Mouse (Mus musculus) CH12.LX (cell line): ENCODE measurements around the gene Gm28048. TPM values are rescaled to one million over a fixed set of nuclear protein-coding genes. Genes with fewer than 3 reads are reported as not detected.

Experiments used
- DNase-seq: peaks from one replicate; pipeline ENCODE4 v3.0.0-alpha.2; 2013; ENCODE audit errors: extremely low read depth
- H3K27ac ChIP-seq: 2 replicates; pipeline ENCODE4 v1.5.1; 2012; ENCODE audit warnings: low read depth, mild to moderate bottlenecking, control low read depth, moderate library complexity; ENCODE audit not compliant: insufficient read depth
- H3K27me3 ChIP-seq: replicated peaks from 2 replicates; pipeline ENCODE3; 2012; ENCODE audit warnings: inconsistent platforms
- H3K36me3 ChIP-seq, 2 experiments: replicated peaks in 1 of 2; 2 replicates each; pipeline versions ENCODE3 to v1.6.1; 2012; ENCODE audit warnings: inconsistent platforms in 1 of 2, low read length in 1 of 2, mild to moderate bottlenecking in 1 of 2, mixed read lengths in 1 of 2, moderate library complexity in 1 of 2; ENCODE audit not compliant: control insufficient read depth in 1 of 2, insufficient read depth in 1 of 2
- H3K4me1 ChIP-seq, 2 experiments: 2 replicates each; pipeline ENCODE4 v1.6.1; 2012; ENCODE audit warnings: inconsistent platforms in 1 of 2, moderate library complexity in 1 of 2; ENCODE audit not compliant: insufficient read depth in 2 of 2, control insufficient read depth in 1 of 2
- H3K4me2 ChIP-seq: 2 replicates; pipeline ENCODE4 v1.6.1; 2012; ENCODE audit warnings: low read depth, mild to moderate bottlenecking, control low read depth; ENCODE audit not compliant: poor library complexity, insufficient read depth, severe bottlenecking
- H3K4me3 ChIP-seq, 3 experiments: fragments of 150-350 bp in 1 of 3; sonication (generic) in 1 of 3; replicated peaks in 1 of 3; 2 replicates each; pipeline versions ENCODE3 to v1.5.1; 2011 to 2012; ENCODE audit warnings: low read depth in 2 of 3, low read length in 2 of 3, mild to moderate bottlenecking in 2 of 3, moderate library complexity in 2 of 3, control low read depth in 1 of 3, improper control_type of control experiment in 1 of 3, inconsistent platforms in 1 of 3, mixed read lengths in 1 of 3; ENCODE audit not compliant: poor library complexity in 1 of 3
- H3K79me2 ChIP-seq: replicated peaks from 2 replicates; pipeline ENCODE4 v1.6.1; 2012; ENCODE audit warnings: mild to moderate bottlenecking, moderate library complexity; ENCODE audit not compliant: control insufficient read depth, poor library complexity, insufficient read depth, severe bottlenecking; ENCODE audit errors: extremely low read depth
- H3K9ac ChIP-seq: 2 replicates; pipeline ENCODE4 v1.6.1; 2012; ENCODE audit warnings: low read depth, mild to moderate bottlenecking, control low read depth, moderate library complexity; ENCODE audit not compliant: insufficient read depth
- H3K9me3 ChIP-seq: replicated peaks from 2 replicates; pipeline ENCODE3; 2012; ENCODE audit warnings: low read length, inconsistent platforms, mixed read lengths
- CHD2 ChIP-seq: IDR thresholded peaks from 2 replicates; pipeline ENCODE4 v1.6.1; 2011; ENCODE audit warnings: low read length, improper control_type of control experiment
- E2F4 ChIP-seq: IDR thresholded peaks from 2 replicates; pipeline ENCODE4 v1.6.1; 2011; ENCODE audit warnings: low read depth, low read length, improper control_type of control experiment; ENCODE audit not compliant: insufficient replicate concordance
- ELF1 ChIP-seq: IDR thresholded peaks from 2 replicates; pipeline ENCODE4 v1.6.1; 2014; ENCODE audit warnings: low read depth, mild to moderate bottlenecking, inconsistent platforms, low read length, improper control_type of control experiment
- EP300 ChIP-seq: IDR thresholded peaks from 2 replicates; pipeline ENCODE4 v1.6.1; 2011; ENCODE audit warnings: low read length, improper control_type of control experiment
- HCFC1 ChIP-seq: IDR thresholded peaks from 2 replicates; pipeline ENCODE4 v1.6.1; 2012; ENCODE audit warnings: low read depth, mild to moderate bottlenecking, inconsistent platforms, low read length, improper control_type of control experiment
- IRF4 ChIP-seq: IDR thresholded peaks from 2 replicates; pipeline ENCODE4 v1.6.1; 2014; ENCODE audit warnings: low read depth, mild to moderate bottlenecking, inconsistent platforms, low read length, improper control_type of control experiment
- JUN ChIP-seq: IDR thresholded peaks from 2 replicates; pipeline ENCODE4 v1.6.1; 2011; ENCODE audit warnings: low read depth, mild to moderate bottlenecking, low read length, improper control_type of control experiment, moderate library complexity; ENCODE audit not compliant: insufficient read depth
- JUND ChIP-seq: conservative IDR thresholded peaks from 2 replicates; pipeline ENCODE4 v1.6.1; 2011; ENCODE audit warnings: low read depth, low read length, improper control_type of control experiment
- KAT2A ChIP-seq: IDR thresholded peaks from 2 replicates; pipeline ENCODE4 v1.6.1; 2012; ENCODE audit warnings: low read length, improper control_type of control experiment, inconsistent platforms; ENCODE audit not compliant: insufficient replicate concordance
- MAX ChIP-seq: IDR thresholded peaks from 2 replicates; pipeline ENCODE4 v1.6.1; 2011; ENCODE audit warnings: low read length, improper control_type of control experiment
- MAZ ChIP-seq: IDR thresholded peaks from 2 replicates; pipeline ENCODE4 v1.6.1; 2012; ENCODE audit warnings: low read depth, mild to moderate bottlenecking, inconsistent platforms, low read length, improper control_type of control experiment, moderate library complexity
- MXI1 ChIP-seq: IDR thresholded peaks from 2 replicates; pipeline ENCODE4 v1.6.1; 2011; ENCODE audit warnings: mild to moderate bottlenecking, low read depth, low read length, improper control_type of control experiment
- MYC ChIP-seq: IDR thresholded peaks from 2 replicates; pipeline ENCODE4 v1.6.1; 2011; ENCODE audit warnings: low read depth, mild to moderate bottlenecking, improper control_type of control experiment, low read length
- NELFE ChIP-seq: IDR thresholded peaks from 2 replicates; pipeline ENCODE4 v1.6.1; 2011; ENCODE audit warnings: low read depth, low read length, improper control_type of control experiment
- PAX5 ChIP-seq: IDR thresholded peaks from 2 replicates; pipeline ENCODE4 v1.6.1; 2012; ENCODE audit warnings: low read length, inconsistent platforms, mixed read lengths
- POLR2AphosphoS2 ChIP-seq: IDR thresholded peaks from 2 replicates; pipeline ENCODE4 v1.6.1; 2011; ENCODE audit warnings: low read depth, low read length, improper control_type of control experiment
- RAD21 ChIP-seq: IDR thresholded peaks from 2 replicates; pipeline ENCODE4 v1.6.1; 2011; ENCODE audit warnings: low read depth, mild to moderate bottlenecking, low read length, improper control_type of control experiment, moderate library complexity
- SIN3A ChIP-seq: IDR thresholded peaks from 2 replicates; pipeline ENCODE4 v1.6.1; 2012; ENCODE audit warnings: low read length, improper control_type of control experiment, inconsistent platforms
- SMC3 ChIP-seq: IDR thresholded peaks from 2 replicates; pipeline ENCODE4 v1.6.1; 2011; ENCODE audit warnings: low read depth, low read length, improper control_type of control experiment
- TBP ChIP-seq: conservative IDR thresholded peaks from 2 replicates; pipeline ENCODE4 v1.6.1; 2011; ENCODE audit warnings: low read depth, low read length, improper control_type of control experiment
- USF1 ChIP-seq: IDR thresholded peaks from 2 replicates; pipeline ENCODE4 v1.6.1; 2014; ENCODE audit warnings: low read depth, mild to moderate bottlenecking, inconsistent platforms, low read length, improper control_type of control experiment
- USF2 ChIP-seq: conservative IDR thresholded peaks from 2 replicates; pipeline ENCODE4 v1.6.1; 2011; ENCODE audit warnings: low read depth, low read length, improper control_type of control experiment
- ZMIZ1 ChIP-seq: IDR thresholded peaks from 2 replicates; pipeline ENCODE4 v1.6.1; 2012; ENCODE audit warnings: low read depth, mild to moderate bottlenecking, inconsistent platforms, low read length, improper control_type of control experiment
- ZNF384 ChIP-seq: IDR thresholded peaks from 2 replicates; pipeline ENCODE4 v1.6.1; 2012; ENCODE audit warnings: low read depth, low read length, improper control_type of control experiment, inconsistent platforms
- dilution Hi-C: fragments of 300-500 bp; cut with MboI; formaldehyde crosslinking; loops from 2 replicates; pipeline ENCODE4 v1.14.3; 2020; ENCODE audit warnings: low sequenced_read_pairs; ENCODE audit not compliant: extremely low pct_unique_long_range_greater_than_20kb, extremely low pct_ligation_motif_present
- in situ Hi-C: fragments of 300-500 bp; cut with MboI; formaldehyde crosslinking; loops from 3 replicates; pipeline ENCODE4 v1.14.3; 2019; ENCODE audit warnings: low sequenced_read_pairs, low pct_ligation_motif_present, low pct_unique_long_range_greater_than_20kb, mixed read lengths
- polyA plus RNA-seq: library from polyadenylated mRNA; unstranded; fragments of >175 nt; gene quantifications from 2 replicates; pipeline ENCODE4 v1.2.1, GENCODE M21; 2012; ENCODE audit warnings: low read depth; ENCODE audit not compliant: insufficient read length
- total RNA-seq, 2 experiments: library from RNA; depleted of rRNA; stranded (reverse); fragments of 300-350 nt in 1 of 2; fragments of >200 nt in 1 of 2; gene quantifications; 2 replicates each; pipeline ENCODE4 v1.2.3; 2012 to 2014

Gm28048 gene
- total and polyA plus RNA-seq, 3 experiments, result 32.6 to 93.3 (median 59.5) TPM

DNA sequence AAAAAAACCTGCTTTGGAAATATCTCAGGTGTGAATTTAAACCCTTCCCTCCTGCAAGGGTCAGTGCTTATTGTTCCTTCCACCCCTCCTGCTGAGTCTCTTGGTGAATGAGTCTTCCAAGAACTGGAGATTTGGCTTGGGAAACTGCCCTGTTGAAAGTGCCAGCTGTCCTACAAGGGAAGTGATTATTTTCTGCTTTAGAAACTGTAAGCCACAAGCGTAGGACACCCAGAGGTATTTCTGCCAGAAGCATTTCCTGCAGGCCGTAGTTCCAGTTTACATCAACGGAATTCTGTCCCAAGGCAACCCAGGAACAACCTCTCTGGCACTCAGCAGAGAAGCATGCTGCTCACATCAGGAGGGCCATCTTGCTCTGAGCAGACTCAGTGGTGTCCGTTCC, 108.5 kb downstream of the Gm28048 start:
- H3K4me3 ChIP-seq, result no peak overlapping the region
- in situ Hi-C loops (no loop called here), dilution Hi-C loops (no loop called here)
- no peak overlapping the region for H3K4me2 ChIP-seq
- no peak overlapping the region for H3K27ac ChIP-seq
- DNase-seq, result no peak
- H3K79me2 ChIP-seq, result no peaks in the 10 kb centered on the region
- peaks cover 0 to 1% of the 10 kb centered on the region in 2 experiments for H3K36me3 ChIP-seq
- H3K27me3 ChIP-seq, result no peaks in the 10 kb centered on the region
- H3K9me3 ChIP-seq, result no peaks in the 10 kb centered on the region
- peaks cover 15 to 67% of the 10 kb centered on the region in 2 experiments for H3K4me1 ChIP-seq
- H3K9ac ChIP-seq, result no peak overlapping the region
- TF ChIP-seq EP300 (peak; percentile 34; the same call in 1 of the 2 replicates), KAT2A (no peak)

DNA sequence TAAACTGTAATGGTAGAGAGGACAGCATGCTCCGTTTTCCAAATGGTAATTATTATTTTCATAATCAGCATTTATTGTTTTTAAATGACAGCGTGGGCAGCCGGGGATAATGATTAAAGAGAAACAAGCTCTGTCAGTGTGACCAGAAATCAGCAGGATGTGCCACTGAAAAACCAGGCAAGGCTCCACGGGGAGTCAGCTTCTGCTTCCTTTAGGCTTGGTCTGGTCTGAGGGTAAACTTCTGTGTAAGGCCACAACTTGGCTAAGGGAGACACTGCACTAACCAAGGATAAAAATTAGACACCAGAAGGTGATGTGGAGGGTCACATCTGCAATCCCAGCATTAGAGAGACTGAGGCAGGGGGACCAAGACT, 109.6 kb downstream of the Gm28048 start:
- Histone ChIP-seq H3K27ac (no peak overlapping the region), H3K27me3 (no peaks in the 10 kb centered on the region)
- no peak for TF ChIP-seq ELF1
- no peak for TF ChIP-seq USF2
- TF ChIP-seq MXI1, result no peak
- TF ChIP-seq POLR2AphosphoS2, result no peak
- TF ChIP-seq MYC, result no peak
- TF ChIP-seq ZMIZ1, result no peak
- no peak for TF ChIP-seq TBP

DNA sequence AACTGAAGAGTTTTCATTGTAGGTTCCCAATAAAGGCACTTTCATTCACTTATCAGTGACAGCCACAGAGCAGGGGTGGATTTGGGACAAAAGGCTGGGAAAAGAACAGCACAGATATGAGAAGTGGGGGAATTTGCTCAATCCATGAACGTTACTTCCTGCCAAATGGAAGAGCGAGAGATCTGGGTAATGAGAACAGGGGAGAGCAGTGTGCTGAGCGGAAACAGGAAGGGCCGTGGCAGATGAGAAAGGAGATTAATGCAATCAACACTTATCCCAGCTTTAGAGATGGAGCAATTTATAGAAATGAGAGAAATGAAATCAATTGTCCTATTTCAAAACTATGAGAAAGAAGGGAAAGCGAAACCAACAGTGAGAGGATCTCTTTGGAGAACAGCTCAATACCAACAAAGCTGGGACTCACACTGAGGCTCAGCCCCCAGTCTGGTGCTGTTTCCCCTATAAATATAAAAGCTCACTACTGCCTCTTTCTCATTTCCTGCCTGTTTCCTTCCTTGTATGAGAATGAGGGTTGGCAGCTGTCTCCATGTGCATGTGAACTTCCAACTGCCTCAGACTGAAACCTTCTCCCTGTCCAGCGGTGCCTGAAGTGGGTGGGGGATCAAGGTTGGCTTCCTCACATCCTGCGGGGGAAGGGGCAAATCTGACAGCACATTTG, 110.1 kb downstream of the Gm28048 start:
- no peak overlapping the region for H3K27ac ChIP-seq
- H3K4me2 ChIP-seq, result peak overlapping the region; percentile 39
- no peaks in the 10 kb centered on the region for H3K9me3 ChIP-seq
- in situ Hi-C loops, result no loop called here
- dilution Hi-C loops, result no loop called here
- H3K9ac ChIP-seq, result peak overlapping the region; percentile 3
- H3K36me3 ChIP-seq, result peaks cover 0 to 3% of the 10 kb centered on the region in 2 experiments
- no peak for DNase-seq
- H3K79me2 ChIP-seq, result no peaks in the 10 kb centered on the region
- no peaks in the 10 kb centered on the region for H3K27me3 ChIP-seq
- H3K4me1 ChIP-seq, result peaks cover 26 to 68% of the 10 kb centered on the region in 2 experiments
- H3K4me3 ChIP-seq, result no peak overlapping the region
- no peak for TF ChIP-seq PAX5
- no peak for TF ChIP-seq E2F4
- no peak; the same call in 1 of the 2 replicates for TF ChIP-seq NELFE
- TF ChIP-seq USF1, result no peak
- peak; percentile 57; the same call in 1 of the 2 replicates for TF ChIP-seq MAX
- peak; percentile 12; the same call in 1 of the 2 replicates for TF ChIP-seq HCFC1
- TF ChIP-seq IRF4, result peak; percentile 34; the same call in 1 of the 2 replicates
- TF ChIP-seq RAD21, result no peak; the same call in none of the 2 replicates
- no peak for TF ChIP-seq ZMIZ1
- no peak for TF ChIP-seq SIN3A
- TF ChIP-seq ZNF384, result no peak
- TF ChIP-seq JUN, result no peak; the same call in 1 of the 2 replicates
- TF ChIP-seq JUND, result peak; percentile 51; the same call in 1 of the 2 replicates
- 0 out of 2 replicates have a peak, but pooled peaks have one; percentile 59 for TF ChIP-seq MAZ
- TF ChIP-seq CHD2, result peak; percentile 60
- TF ChIP-seq SMC3, result peak; percentile 26
- 0 out of 2 replicates have a peak, but pooled peaks have one; percentile 42 for TF ChIP-seq MXI1
- 0 out of 2 replicates have a peak, but pooled peaks have one; percentile 32 for TF ChIP-seq TBP

More for the DNA sequence above, 109.6 kb downstream of the Gm28048 start:
- Histone ChIP-seq H3K4me2 (peak overlapping the region; percentile 39), H3K36me3 (peaks cover 0 to 1% of the 10 kb centered on the region in 2 experiments), H3K9me3 (no peaks in the 10 kb centered on the region), H3K4me3 (no peak overlapping the region), H3K79me2 (no peaks in the 10 kb centered on the region), H3K9ac (peak overlapping the region; percentile 3), H3K4me1 (peaks cover 21 to 68% of the 10 kb centered on the region in 2 experiments)
- dilution Hi-C loops, result no loop called here
- no peak for DNase-seq
- in situ Hi-C loops, result no loop called here
